Mouse (Mus musculus) heart, adult 2 months (tissue): ENCODE measurements around the gene Smc4.

ENCODE experiments used
- CTCF ChIP-seq: fragments of 200-600 bp; IDR thresholded peaks from 2 replicates; pipeline ENCODE4 v1.8.1; 2022; ENCODE audit warnings: antibody characterized with exemption, mild to moderate bottlenecking, moderate library complexity
- EP300 ChIP-seq: fragments of 200-500 bp; IDR thresholded peaks from 2 replicates; pipeline ENCODE4 v1.6.1; 2011; ENCODE audit warnings: low read depth, low read length, control low read depth; ENCODE audit not compliant: insufficient read depth
- POLR2A ChIP-seq: fragments of 200-500 bp; IDR thresholded peaks from 2 replicates; pipeline ENCODE4 v1.6.1; 2011; ENCODE audit warnings: mild to moderate bottlenecking, low read depth, low read length, control low read depth; ENCODE audit not compliant: insufficient read depth

DNA sequence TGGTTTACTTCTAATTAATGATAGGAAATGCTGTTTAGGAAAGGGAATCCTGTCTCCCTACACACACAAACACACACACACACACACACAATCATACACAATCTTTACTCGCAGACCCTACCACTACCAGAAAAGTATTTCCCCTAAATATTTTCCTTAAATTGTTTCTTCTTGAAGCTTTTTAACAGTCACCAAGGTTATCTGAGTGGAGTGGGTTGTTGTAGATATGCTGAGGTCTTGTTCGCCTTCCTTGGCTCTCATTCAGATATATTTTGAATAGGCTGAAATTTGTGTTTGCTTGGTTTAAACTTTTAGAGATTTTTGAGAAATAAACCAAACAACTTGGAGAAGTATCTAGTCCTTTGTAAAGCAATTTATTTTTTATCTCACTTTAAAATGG is 4.3 kb downstream of the Smc4 start:
- TF ChIP-seq CTCF, result no peak
- TF ChIP-seq POLR2A, result no peak
- TF ChIP-seq EP300, result no peak
